Mouse (Mus musculus) brain, embryonic 14.5 days (tissue): ENCODE results near the gene Rps6kb1. TPM values are rescaled to one million over a fixed set of nuclear protein-coding genes. Genes with fewer than 3 reads are reported as not detected.

ENCODE experiments used
- DNase-seq: peaks from one replicate; pipeline ENCODE4 v3.0.0-alpha.2; 2011; ENCODE audit warnings: low read depth
- CTCF ChIP-seq: fragments of 200-500 bp; IDR thresholded peaks from 2 replicates; pipeline ENCODE4 v1.5.1; 2012; ENCODE audit warnings: inconsistent platforms, mild to moderate bottlenecking, moderate library complexity, borderline replicate concordance; ENCODE audit not compliant: insufficient read depth, insufficient read length; ENCODE audit errors: extremely low read depth
- POLR2A ChIP-seq: fragments of 200-500 bp; IDR thresholded peaks from 2 replicates; pipeline ENCODE4 v1.6.1; 2012; ENCODE audit warnings: mild to moderate bottlenecking, inconsistent platforms, borderline replicate concordance; ENCODE audit not compliant: poor library complexity, insufficient read depth, insufficient read length, severe bottlenecking; ENCODE audit errors: extremely low read depth
- polyA plus RNA-seq: library from polyadenylated mRNA; depleted of rRNA; stranded (reverse); fragments of >200 nt; gene quantifications from 2 replicates; pipeline ENCODE4 v1.2.3, GENCODE M21; 2012; rRNA removed

Rps6kb1 gene
- 25.5 and 28.5 TPM in 2 replicates for polyA plus RNA-seq

GRCm38 (mm10) chr11:86544639-86545299, at the start of gene Rps6kb1, which contains the start of gene Tubd1:
TSS of gene Rps6kb1 (minus strand) at chr11:86544805.
TSS of gene Tubd1 (plus strand) at chr11:86544991.
- TF ChIP-seq CTCF (no peak), POLR2A (peak; percentile 88; the same call in 1 of the 2 replicates)
- DNase-seq = peak; percentile 100

- TF ChIP-seq POLR2A (no peak), CTCF (no peak)
- no peak for DNase-seq
Observed at GRCm38 (mm10) chr11:86593443-86593842, 48.8 kb upstream of the Rps6kb1 start.

- TF ChIP-seq POLR2A (no peak), CTCF (no peak)
- DNase-seq = peak; percentile 17
Observed at GRCm38 (mm10) chr11:86592993-86593392, 48.4 kb upstream of the Rps6kb1 start.

GRCm38 (mm10) chr11:86591931-86592616, 47.5 kb upstream of the Rps6kb1 start:
- DNase-seq = no peak
- no peak for TF ChIP-seq POLR2A
- TF ChIP-seq CTCF = no peak

- DNase-seq = no peak
- TF ChIP-seq CTCF (no peak), POLR2A (no peak)
Observed at GRCm38 (mm10) chr11:86591301-86591845, 46.8 kb upstream of the Rps6kb1 start.

- TF ChIP-seq CTCF (no peak), POLR2A (no peak)
- DNase-seq = no peak
Observed at GRCm38 (mm10) chr11:86590579-86590978, 46.0 kb upstream of the Rps6kb1 start.

GRCm38 (mm10) chr11:86590066-86590465, 45.5 kb upstream of the Rps6kb1 start:
- no peak for DNase-seq
- TF ChIP-seq CTCF = no peak
- no peak for TF ChIP-seq POLR2A

GRCm38 (mm10) chr11:86588583-86589298, 44.1 kb upstream of the Rps6kb1 start:
- no peak for TF ChIP-seq CTCF
- no peak for TF ChIP-seq POLR2A
- no peak for DNase-seq

GRCm38 (mm10) chr11:86587830-86588229, 43.2 kb upstream of the Rps6kb1 start:
- no peak for DNase-seq
- TF ChIP-seq CTCF = no peak
- no peak for TF ChIP-seq POLR2A

GRCm38 (mm10) chr11:86586868-86587792, 42.5 kb upstream of the Rps6kb1 start:
- DNase-seq = peak; percentile 33

GRCm38 (mm10) chr11:86586177-86586867, 41.7 kb upstream of the Rps6kb1 start:
- no peak for DNase-seq
- TF ChIP-seq POLR2A (no peak), CTCF (no peak)

More at GRCm38 (mm10) chr11:86586868-86587792, 42.5 kb upstream of the Rps6kb1 start:
- TF ChIP-seq CTCF (no peak), POLR2A (no peak)
